Mouse (Mus musculus) ES-Bruce4 (cell line): ENCODE results near the gene Cdc42bpa. TPM values are rescaled to one million over a fixed set of nuclear protein-coding genes. Genes with fewer than 3 reads are reported as not detected.

ENCODE experiments used
- H3K27ac ChIP-seq: 2 replicates; pipeline ENCODE4 v1.5.1; 2012; ENCODE audit warnings: low read length, inconsistent platforms; ENCODE audit not compliant: insufficient read depth
- H3K27me3 ChIP-seq: 2 replicates; pipeline ENCODE4 v1.6.1; 2012; ENCODE audit warnings: mild to moderate bottlenecking, low read length, inconsistent platforms; ENCODE audit not compliant: control insufficient read depth, poor library complexity, insufficient read depth, severe bottlenecking
- H3K36me3 ChIP-seq: 2 replicates; pipeline ENCODE4 v1.6.1; 2012; ENCODE audit warnings: inconsistent platforms, mild to moderate bottlenecking, low read length, moderate library complexity; ENCODE audit not compliant: control insufficient read depth, poor library complexity, insufficient read depth, severe bottlenecking
- H3K4me1 ChIP-seq: one replicate; pipeline ENCODE4 v1.8.1; 2011; ENCODE audit warnings: low read length; ENCODE audit not compliant: control insufficient read depth, insufficient read depth
- H3K4me3 ChIP-seq: 2 replicates; pipeline ENCODE4 v1.5.1; 2011; ENCODE audit warnings: low read depth, mild to moderate bottlenecking, low read length
- H3K9ac ChIP-seq: 2 replicates; pipeline ENCODE4 v1.6.1; 2012; ENCODE audit warnings: low read depth, mild to moderate bottlenecking, inconsistent platforms; ENCODE audit not compliant: poor library complexity, severe bottlenecking
- H3K9me3 ChIP-seq: replicated peaks from 2 replicates; pipeline ENCODE4 v1.6.1; 2012; ENCODE audit warnings: mild to moderate bottlenecking, low read length, inconsistent platforms; ENCODE audit not compliant: control insufficient read depth, poor library complexity, insufficient read depth, severe bottlenecking
- CTCF ChIP-seq: IDR thresholded peaks from one replicate; pipeline ENCODE4 v1.8.1; 2011; ENCODE audit warnings: low read depth, low read length
- EP300 ChIP-seq: IDR thresholded peaks from 2 replicates; pipeline ENCODE4 v1.6.1; 2011; ENCODE audit warnings: low read depth, low read length; ENCODE audit not compliant: insufficient read depth
- POLR2A ChIP-seq: IDR thresholded peaks from one replicate; pipeline ENCODE4 v1.8.1; 2011; ENCODE audit warnings: low read length; ENCODE audit not compliant: insufficient read depth
- polyA plus RNA-seq: library from polyadenylated mRNA; stranded (reverse); fragments of >200 nt; gene quantifications from 2 replicates; pipeline ENCODE4 v1.2.4, GENCODE M21; 2011; ENCODE audit warnings: low read depth; ENCODE audit not compliant: missing spikeins, insufficient read depth, insufficient read length

Gene Cdc42bpa
- polyA plus RNA-seq, 1 experiment, result 39.3 TPM

- no peak overlapping the region for H3K27ac ChIP-seq
- H3K27me3 ChIP-seq, result no peaks in the 10 kb centered on the region
- H3K9ac ChIP-seq, result no peak overlapping the region
- no peaks in the 10 kb centered on the region for H3K4me1 ChIP-seq
- no peaks in the 10 kb centered on the region for H3K36me3 ChIP-seq
- H3K9me3 ChIP-seq, result no peaks in the 10 kb centered on the region
- TF ChIP-seq EP300 (no peak), POLR2A (no peak), CTCF (no peak)
- H3K4me3 ChIP-seq, result no peak overlapping the region
These were observed 225.6 kb downstream of the Cdc42bpa start for GRCm38 (mm10) chr1:180185877-180186276.

- no peaks in the 10 kb centered on the region for H3K4me1 ChIP-seq
- H3K27ac ChIP-seq, result no peak overlapping the region
- H3K36me3 ChIP-seq, result no peaks in the 10 kb centered on the region
- no peak overlapping the region for H3K4me3 ChIP-seq
- H3K9ac ChIP-seq, result no peak overlapping the region
- no peaks in the 10 kb centered on the region for H3K27me3 ChIP-seq
- no peaks in the 10 kb centered on the region for H3K9me3 ChIP-seq
- TF ChIP-seq POLR2A (no peak), EP300 (no peak), CTCF (no peak)
These were observed 226.1 kb downstream of the Cdc42bpa start for GRCm38 (mm10) chr1:180186371-180186770.

- TF ChIP-seq POLR2A (no peak), CTCF (no peak), EP300 (no peak)
- H3K9me3 ChIP-seq, result no peaks in the 10 kb centered on the region
- H3K27me3 ChIP-seq, result no peaks in the 10 kb centered on the region
- no peak overlapping the region for H3K4me3 ChIP-seq
- no peak overlapping the region for H3K27ac ChIP-seq
- no peaks in the 10 kb centered on the region for H3K36me3 ChIP-seq
- H3K4me1 ChIP-seq, result no peaks in the 10 kb centered on the region
- no peak overlapping the region for H3K9ac ChIP-seq
These were observed 228.7 kb downstream of the Cdc42bpa start for GRCm38 (mm10) chr1:180188951-180189350.

- H3K9ac ChIP-seq, result no peak overlapping the region
These were observed 230.8 kb downstream of the Cdc42bpa start for GRCm38 (mm10) chr1:180191112-180191511.

GRCm38 (mm10) chr1:180191651-180192220 lies 231.5 kb downstream of the Cdc42bpa start:
- H3K4me1 ChIP-seq, result no peaks in the 10 kb centered on the region
- no peak overlapping the region for H3K9ac ChIP-seq
- TF ChIP-seq EP300 (no peak), POLR2A (no peak), CTCF (no peak)
- H3K27ac ChIP-seq, result no peak overlapping the region
- no peaks in the 10 kb centered on the region for H3K9me3 ChIP-seq
- no peaks in the 10 kb centered on the region for H3K27me3 ChIP-seq
- H3K4me3 ChIP-seq, result no peak overlapping the region
- H3K36me3 ChIP-seq, result no peaks in the 10 kb centered on the region

More at GRCm38 (mm10) chr1:180191112-180191511, 230.8 kb downstream of the Cdc42bpa start:
- Histone ChIP-seq H3K4me3 (no peak overlapping the region), H3K27me3 (no peaks in the 10 kb centered on the region), H3K9me3 (no peaks in the 10 kb centered on the region), H3K36me3 (no peaks in the 10 kb centered on the region), H3K4me1 (no peaks in the 10 kb centered on the region), H3K27ac (no peak overlapping the region)
- TF ChIP-seq CTCF, result no peak
- TF ChIP-seq POLR2A, result no peak
- TF ChIP-seq EP300, result no peak

GRCm38 (mm10) chr1:180192866-180193265 lies 232.6 kb downstream of the Cdc42bpa start:
- no peak overlapping the region for H3K9ac ChIP-seq
- H3K9me3 ChIP-seq, result no peaks in the 10 kb centered on the region
- H3K4me1 ChIP-seq, result no peaks in the 10 kb centered on the region
- TF ChIP-seq POLR2A (no peak), EP300 (no peak), CTCF (no peak)
- H3K36me3 ChIP-seq, result no peaks in the 10 kb centered on the region
- H3K4me3 ChIP-seq, result no peak overlapping the region
- H3K27ac ChIP-seq, result no peak overlapping the region
- H3K27me3 ChIP-seq, result no peaks in the 10 kb centered on the region
